Mouse (Mus musculus): Measurements from ENCODE around the gene Cd9. TPM values are rescaled to one million over a fixed set of nuclear protein-coding genes. Genes with fewer than 3 reads are reported as not detected.

Cd9 gene
- total RNA-seq, 2 experiments from 2014 or later: 52.0 to 55.1 TPM

DNA sequence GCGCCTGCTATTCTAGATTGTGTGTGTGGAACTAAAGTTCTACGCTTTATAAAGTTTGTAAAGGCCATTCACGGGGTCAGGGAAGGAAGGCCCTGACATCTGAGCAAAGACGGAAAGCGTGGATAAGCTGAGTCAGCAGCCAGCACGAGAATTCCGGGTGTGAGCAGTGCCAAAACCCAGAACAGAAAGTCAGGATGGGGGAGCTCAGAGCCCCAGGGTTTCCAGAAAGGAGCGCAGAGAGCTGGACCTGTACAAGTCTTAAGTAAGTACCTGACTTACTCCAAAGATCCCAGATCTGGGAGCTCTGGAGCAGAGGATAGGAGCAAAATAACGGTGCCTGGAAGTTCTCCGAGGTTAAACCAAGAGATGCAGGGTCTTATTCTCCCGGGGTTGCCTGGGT, 84.0 kb downstream of the Cd9 start:
- no peak for DNase-seq (ENCODE audit: low spot score in 2 of 2)

Other genes starting within 250 kb of the Cd9 start
- not detected for gene Tuba3a, start 208.7 kb downstream of the Cd9 start, total RNA-seq (2021)
- 1 to 10 TPM; 6.5 to 7.4 TPM for gene Ltbr, start 180.9 kb downstream of the Cd9 start, total RNA-seq (2021)
- 1 to 10 TPM; 3.6 to 6.6 TPM for gene Scnn1a, start 174.1 kb downstream of the Cd9 start, total RNA-seq (2021)
- gene Tnfrsf1a, start 145.4 kb downstream of the Cd9 start, total RNA-seq (2021): 10 to 100 TPM; 11.7 to 11.8 TPM
- under 1 TPM; 0.13 to 0.17 TPM for gene Plekhg6, start 114.0 kb downstream of the Cd9 start, total RNA-seq (2021)
- 10 to 100 TPM; 12.2 to 14.2 TPM for gene Vwf, start 52.0 kb upstream of the Cd9 start, total RNA-seq (2021)
- gene Ano2, start 195.6 kb upstream of the Cd9 start, total RNA-seq (2021): 1 to 10 TPM; 5.1 to 5.9 TPM